Mouse (Mus musculus): ENCODE measurements around the gene Tnnt1. TPM values are rescaled to one million over a fixed set of nuclear protein-coding genes. Genes with fewer than 3 reads are reported as not detected.
"Not testable (repeated sequence)": the region's sequence is repeated elsewhere in the genome, so short reads cannot be mapped to it uniquely, and the experiment has no call there.

The Tnnt1 gene
- polyA plus RNA-seq, 2 experiments: 238 to 300 TPM

- DNase-seq (ENCODE audit: low spot score) (no peak), ATAC-seq (ENCODE audit: low FRiP score, low read depth) (no peak)
- H3K4me2 ChIP-seq (replicated peaks; ENCODE audit: low read depth, low read length, severe bottlenecking): no peak overlapping the region
- H3K9ac ChIP-seq (ENCODE audit: low read depth, low read length, severe bottlenecking): no peak overlapping the region
- 44% methylated on average over 4 of the region's 4 CpGs for WGBS
- no peak overlapping the region for H3K4me3 ChIP-seq (replicated peaks; ENCODE audit: low read length)
- H3K27me3 ChIP-seq (ENCODE audit: control insufficient read depth, insufficient read depth, low read length): no peaks in the 10 kb centered on the region
- no peaks in the 10 kb centered on the region for H3K4me1 ChIP-seq (ENCODE audit: control insufficient read depth, insufficient read depth, low read length)
- no peak overlapping the region for H3K27ac ChIP-seq (replicated peaks; ENCODE audit: low read depth, low read length)
- H3K36me3 ChIP-seq (ENCODE audit: control insufficient read depth, insufficient read depth, low read length): no peaks in the 10 kb centered on the region
- no peaks in the 10 kb centered on the region for H3K9me3 ChIP-seq (ENCODE audit: control insufficient read depth, low read length)
- TF ChIP-seq POLR2A (IDR thresholded peaks at IDR 0.05; ENCODE audit: borderline replicate concordance, extremely low read depth, insufficient read depth, insufficient read length): no peak
These were observed 21.0 kb upstream of the Tnnt1 start for GRCm38 (mm10) chr7:4537181-4537580.

- no peak overlapping the region for H3K27ac ChIP-seq (replicated peaks; ENCODE audit: low read depth, low read length)
- no peaks in the 10 kb centered on the region for H3K9me3 ChIP-seq (ENCODE audit: control insufficient read depth, low read length)
- ATAC-seq (ENCODE audit: low FRiP score, low read depth) (no peak), DNase-seq (ENCODE audit: low spot score) (no peak)
- no peak overlapping the region for H3K4me2 ChIP-seq (replicated peaks; ENCODE audit: low read depth, low read length, severe bottlenecking)
- H3K4me1 ChIP-seq (ENCODE audit: control insufficient read depth, insufficient read depth, low read length): no peaks in the 10 kb centered on the region
- H3K36me3 ChIP-seq (ENCODE audit: control insufficient read depth, insufficient read depth, low read length): no peaks in the 10 kb centered on the region
- H3K4me3 ChIP-seq (replicated peaks; ENCODE audit: low read length): no peak overlapping the region
- H3K27me3 ChIP-seq (ENCODE audit: control insufficient read depth, insufficient read depth, low read length): no peaks in the 10 kb centered on the region
- no peak for TF ChIP-seq POLR2A (IDR thresholded peaks at IDR 0.05; ENCODE audit: borderline replicate concordance, extremely low read depth, insufficient read depth, insufficient read length)
- WGBS: 94% methylated on average over 4 of the region's 4 CpGs
- no peak overlapping the region for H3K9ac ChIP-seq (ENCODE audit: low read depth, low read length, severe bottlenecking)
These were observed 20.2 kb upstream of the Tnnt1 start for GRCm38 (mm10) chr7:4536369-4536768.

- Histone ChIP-seq H3K9ac (ENCODE audit: low read depth, low read length, severe bottlenecking) (no peak within 1 kb of the TSS), H3K27me3 (ENCODE audit: control insufficient read depth, insufficient read depth, low read length) (no peaks in the 10 kb centered on the region), H3K4me1 (ENCODE audit: control insufficient read depth, insufficient read depth, low read length) (peaks cover 2% of the 10 kb centered on the region; the same call in 1 of the 2 replicates), H3K4me3 (replicated peaks; ENCODE audit: low read length) (peak within 1 kb of the TSS; percentile 33), H3K27ac (replicated peaks; ENCODE audit: low read depth, low read length) (no peak within 1 kb of the TSS), H3K36me3 (ENCODE audit: control insufficient read depth, insufficient read depth, low read length) (no peaks in the 10 kb centered on the region), H3K9me3 (ENCODE audit: control insufficient read depth, low read length) (no peaks in the 10 kb centered on the region), H3K4me2 (replicated peaks; ENCODE audit: low read depth, low read length, severe bottlenecking) (peak within 1 kb of the TSS; percentile 47)
- ATAC-seq (ENCODE audit: low FRiP score, low read depth): peak; percentile 94
- 2% methylated on average over 27 of the region's 28 CpGs for WGBS
- TF ChIP-seq POLR2A (IDR thresholded peaks at IDR 0.05; ENCODE audit: borderline replicate concordance, extremely low read depth, insufficient read depth, insufficient read length): no peak
- DNase-seq (ENCODE audit: low spot score): peak; percentile 87
These were observed 16.0 kb upstream of the Tnnt1 start, which contains the start of gene Dnaaf3 for GRCm38 (mm10) chr7:4532005-4532729. TSS of gene Dnaaf3 (minus strand) at chr7:4532453.

GRCm38 (mm10) chr7:4530166-4530565 is 14.0 kb upstream of the Tnnt1 start:
- WGBS: 41% methylated on average over 7 of the region's 8 CpGs
- not testable (repeated sequence) for H3K4me3 ChIP-seq (replicated peaks; ENCODE audit: low read length); DNase-seq (ENCODE audit: low spot score); H3K27me3 ChIP-seq (ENCODE audit: control insufficient read depth, insufficient read depth, low read length); H3K4me2 ChIP-seq (replicated peaks; ENCODE audit: low read depth, low read length, severe bottlenecking); ATAC-seq (ENCODE audit: low FRiP score, low read depth); H3K9me3 ChIP-seq (ENCODE audit: control insufficient read depth, low read length); H3K36me3 ChIP-seq (ENCODE audit: control insufficient read depth, insufficient read depth, low read length); H3K27ac ChIP-seq (replicated peaks; ENCODE audit: low read depth, low read length); H3K9ac ChIP-seq (ENCODE audit: low read depth, low read length, severe bottlenecking); H3K4me1 ChIP-seq (ENCODE audit: control insufficient read depth, insufficient read depth, low read length)

- Histone ChIP-seq H3K9ac (ENCODE audit: low read depth, low read length, severe bottlenecking) (no peak overlapping the region; the same call in 1 of the 2 replicates), H3K4me3 (replicated peaks; ENCODE audit: low read length) (peak overlapping the region; percentile 37; the same call in 1 of the 2 replicates)
- no peak for DNase-seq (ENCODE audit: low spot score)
These were observed 11.1 kb upstream of the Tnnt1 start for GRCm38 (mm10) chr7:4527302-4527689.

More at GRCm38 (mm10) chr7:4527302-4527689, 11.1 kb upstream of the Tnnt1 start:
- no peaks in the 10 kb centered on the region for H3K27me3 ChIP-seq (ENCODE audit: control insufficient read depth, insufficient read depth, low read length)
- H3K27ac ChIP-seq (replicated peaks; ENCODE audit: low read depth, low read length): no peak overlapping the region
- H3K4me2 ChIP-seq (replicated peaks; ENCODE audit: low read depth, low read length, severe bottlenecking): peak overlapping the region; percentile 66
- peaks cover 8% of the 10 kb centered on the region for H3K4me1 ChIP-seq (ENCODE audit: control insufficient read depth, insufficient read depth, low read length)
- no peak for ATAC-seq (ENCODE audit: low FRiP score, low read depth)
- H3K9me3 ChIP-seq (ENCODE audit: control insufficient read depth, low read length): no peaks in the 10 kb centered on the region
- H3K36me3 ChIP-seq (ENCODE audit: control insufficient read depth, insufficient read depth, low read length): no peaks in the 10 kb centered on the region
- 44% methylated on average over 18 of the region's 18 CpGs for WGBS
- TF ChIP-seq POLR2A (IDR thresholded peaks at IDR 0.05; ENCODE audit: borderline replicate concordance, extremely low read depth, insufficient read depth, insufficient read length): no peak
